Mouse (Mus musculus) left cerebral cortex, postnatal 36 days (tissue): ENCODE data around the gene Galnt16. TPM values are rescaled to one million over a fixed set of nuclear protein-coding genes. Genes with fewer than 3 reads are reported as not detected.

Experiments
- DNase-seq, 2 experiments: peaks; one replicate each; pipeline ENCODE4 v3.0.0; 2021 to 2022; ENCODE audit warnings: low spot score in 2 of 2, mixed read lengths in 1 of 2
- intact Hi-C: fragments of 180-260 bp; cut with DNase I; formaldehyde crosslinking; loops from one replicate; pipeline ENCODE4 v1.15.1; 2025
- total RNA-seq, 2 experiments: library from RNA; stranded (reverse); gene quantifications; 2 replicates each; pipeline ENCODE4 v1.2.3; 2021

Galnt16 gene
- total RNA-seq, 2 experiments from 2014 or later = 85.7 to 87.4 TPM

- DNase-seq = no peak
- intact Hi-C loops = no loop called here
These were observed 63.3 kb downstream of the Galnt16 start for GRCm38 (mm10) chr12:80581357-80581756.

- DNase-seq = no peak
These were observed 66.9 kb downstream of the Galnt16 start for GRCm38 (mm10) chr12:80584973-80585372.

GRCm38 (mm10) chr12:80594141-80594540 lies 76.1 kb downstream of the Galnt16 start:
- intact Hi-C loops = no loop called here

More at GRCm38 (mm10) chr12:80584973-80585372, 66.9 kb downstream of the Galnt16 start:
- intact Hi-C loops = no loop called here

GRCm38 (mm10) chr12:80594781-80595180 lies 76.7 kb downstream of the Galnt16 start:
- DNase-seq = no peak
- intact Hi-C loops = no loop called here

More at GRCm38 (mm10) chr12:80594141-80594540, 76.1 kb downstream of the Galnt16 start:
- no peak for DNase-seq

GRCm38 (mm10) chr12:80595566-80595965 lies 77.5 kb downstream of the Galnt16 start:
- DNase-seq = no peak
- intact Hi-C loops = no loop called here

- DNase-seq = no peak
- intact Hi-C loops = no loop called here
These were observed 77.9 kb downstream of the Galnt16 start for GRCm38 (mm10) chr12:80595968-80596367.

GRCm38 (mm10) chr12:80598236-80598635 lies 80.2 kb downstream of the Galnt16 start:
- intact Hi-C loops = no loop called here
- DNase-seq = no peak

GRCm38 (mm10) chr12:80598756-80599155 lies 80.7 kb downstream of the Galnt16 start:
- DNase-seq = peak in 1 of 2 experiments; percentile 22
- intact Hi-C loops = no loop called here

- intact Hi-C loops = no loop called here
- no peak for DNase-seq
These were observed 83.7 kb downstream of the Galnt16 start for GRCm38 (mm10) chr12:80601597-80602269.

GRCm38 (mm10) chr12:80602432-80602831 lies 84.4 kb downstream of the Galnt16 start:
- no peak for DNase-seq
- intact Hi-C loops = no loop called here

GRCm38 (mm10) chr12:80603566-80603965 lies 85.5 kb downstream of the Galnt16 start:
- no peak for DNase-seq
- intact Hi-C loops = no loop called here

GRCm38 (mm10) chr12:80604218-80604617 lies 86.1 kb downstream of the Galnt16 start:
- peak in 1 of 2 experiments; percentile 37 for DNase-seq
- intact Hi-C loops = no loop called here

GRCm38 (mm10) chr12:80608576-80608975 lies 90.5 kb downstream of the Galnt16 start:
- DNase-seq = no peak
- intact Hi-C loops = no loop called here

- intact Hi-C loops = no loop called here
- no peak for DNase-seq
These were observed 91.9 kb downstream of the Galnt16 start for GRCm38 (mm10) chr12:80609928-80610327.

GRCm38 (mm10) chr12:80612113-80612791 lies 94.2 kb downstream of the Galnt16 start:
- intact Hi-C loops = no loop called here
- DNase-seq = no peak

- no peak for DNase-seq
- intact Hi-C loops = no loop called here
These were observed 97.5 kb downstream of the Galnt16 start for GRCm38 (mm10) chr12:80615371-80616257.

- DNase-seq = no peak
- intact Hi-C loops = no loop called here
These were observed 102.4 kb downstream of the Galnt16 start for GRCm38 (mm10) chr12:80620501-80620900.

- intact Hi-C loops = no loop called here
- no peak for DNase-seq
These were observed 113.7 kb downstream of the Galnt16 start for GRCm38 (mm10) chr12:80631790-80632189.

GRCm38 (mm10) chr12:80642725-80643692 lies 124.9 kb downstream of the Galnt16 start:
- intact Hi-C loops = no loop called here

More at GRCm38 (mm10) chr12:80642725-80643692, 124.9 kb downstream of the Galnt16 start:
- DNase-seq = peak; percentile 9 to 15
